Mouse (Mus musculus): ENCODE measurements at regions not wholly inside any gene's neighbourhood (a gene's known extent, or its start where the extent isn't known, plus 50 kb on each side); places are given as distances from the start of the nearest gene placed in this dataset.

GRCm38 (mm10) chr12:109539046-109539445 is 61.1 kb downstream of the Rtl1 start:
- DNase-seq, result no peak

GRCm38 (mm10) chr12:109538641-109539040 is 61.5 kb downstream of the Rtl1 start:
- peak; percentile 51 for DNase-seq

GRCm38 (mm10) chr12:109536536-109536935 is 63.6 kb downstream of the Rtl1 start:
- DNase-seq, result peak; percentile 44

DNA sequence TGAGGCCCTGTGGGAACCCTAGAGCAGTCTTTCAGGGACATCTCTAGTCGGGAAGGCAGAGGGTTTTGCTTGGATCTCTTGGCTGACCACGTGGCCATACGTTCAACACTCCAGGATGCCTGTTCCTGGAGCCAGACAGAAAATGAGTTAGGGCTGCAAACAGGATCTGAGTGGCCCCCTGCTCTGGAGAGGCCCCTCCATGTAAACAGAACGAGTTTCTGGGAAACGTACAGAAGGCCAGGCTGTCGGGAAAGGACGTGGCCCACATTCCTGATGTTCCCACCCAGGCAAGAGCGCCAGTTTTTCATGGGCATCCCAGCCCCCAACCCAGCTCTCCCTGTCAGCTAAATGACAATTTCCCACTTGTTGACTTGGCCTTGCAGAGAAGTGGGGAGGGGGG is 67.7 kb downstream of the Rtl1 start:
- no peak for DNase-seq

DNA sequence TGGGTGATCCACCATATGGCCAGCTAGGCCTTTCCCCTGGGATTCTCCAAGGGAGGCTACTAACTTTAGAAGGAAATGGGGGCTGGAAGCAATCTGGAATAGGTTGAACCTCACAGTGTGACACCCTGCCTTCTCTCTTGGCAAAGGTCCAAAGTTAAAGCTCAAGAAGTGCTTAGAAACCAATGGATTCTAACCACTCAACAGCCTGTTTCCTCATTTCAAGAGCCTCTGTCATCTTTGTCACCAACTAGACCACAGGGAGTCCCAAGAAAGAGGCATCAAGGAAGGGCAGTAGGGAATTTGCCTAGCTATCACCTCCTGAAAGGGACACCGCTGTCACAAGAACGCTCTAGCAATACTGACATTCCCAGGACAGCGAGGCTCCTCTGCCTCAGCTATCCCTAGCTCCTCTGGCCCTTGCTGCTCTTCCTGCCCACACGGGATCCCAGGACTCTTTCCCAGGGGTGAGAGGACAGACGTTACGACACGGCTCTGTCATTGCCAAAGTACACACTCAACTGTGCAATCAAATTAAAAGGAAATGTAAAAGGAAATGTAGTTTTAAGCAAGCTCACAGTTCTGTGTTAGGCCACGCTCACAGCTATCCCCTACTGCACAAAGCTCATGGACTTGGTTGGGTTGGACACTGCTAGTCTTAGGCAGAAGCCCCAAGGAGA is 68.6 kb downstream of the Rtl1 start:
- DNase-seq, result peak; percentile 45

DNA sequence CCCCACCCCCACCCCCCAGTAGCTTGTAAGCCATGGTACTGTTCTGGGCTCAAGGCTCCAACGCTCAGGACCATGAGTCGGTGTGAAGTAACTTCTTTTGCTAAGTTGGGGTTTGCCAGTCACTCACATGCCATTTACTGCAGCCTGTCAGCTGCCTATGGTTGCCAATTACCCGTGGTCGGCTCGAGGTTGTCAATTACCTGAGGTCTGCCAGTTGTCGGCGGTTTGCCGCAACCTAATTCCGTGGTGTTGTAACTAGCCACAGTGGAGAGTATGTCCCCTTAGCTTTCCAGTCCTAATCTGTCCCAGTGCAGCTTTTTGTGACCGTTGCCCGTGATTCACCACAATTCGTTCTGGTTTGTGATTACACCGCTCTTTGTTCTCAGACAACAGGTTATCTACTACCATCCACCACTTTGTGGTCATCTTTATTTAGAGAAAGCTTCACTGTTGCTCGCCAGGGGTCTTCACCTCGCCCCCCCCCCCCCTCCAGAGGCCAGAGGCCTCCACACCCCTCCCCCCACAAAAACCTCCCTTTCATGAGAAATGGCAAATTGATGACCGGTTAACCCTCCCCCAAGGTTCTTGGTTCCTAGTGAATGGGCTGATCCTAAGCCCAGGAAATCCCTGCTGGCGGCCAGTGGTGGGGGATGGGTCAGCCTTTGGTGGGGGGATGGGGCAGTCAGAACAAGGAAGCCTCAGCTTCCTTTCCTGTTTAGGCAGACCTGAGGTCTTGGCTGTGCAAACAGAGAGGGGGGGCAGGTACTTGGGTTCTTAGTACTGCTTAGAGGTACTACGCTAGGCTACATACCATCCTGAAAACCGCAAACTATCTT is 69.7 kb downstream of the Rtl1 start:
- no peak for DNase-seq

DNA sequence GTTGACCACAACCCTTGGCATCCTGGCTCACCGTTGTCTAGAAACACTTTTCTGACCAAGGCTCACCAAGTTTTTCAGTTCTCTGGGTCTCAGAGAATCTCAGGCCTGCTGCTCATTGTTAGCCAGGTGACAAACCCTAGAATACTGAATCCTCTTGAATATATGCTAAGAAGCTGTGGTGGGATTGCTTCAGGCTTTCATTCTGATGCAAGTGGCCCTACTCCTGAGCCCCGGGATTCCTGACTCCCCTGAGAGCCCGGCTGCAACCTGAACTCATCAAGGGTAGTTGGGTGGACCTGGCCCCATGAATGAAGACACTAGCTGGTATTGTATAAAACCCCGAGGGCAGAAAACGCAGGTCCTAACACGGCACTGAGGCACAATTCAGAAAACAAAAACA is 70.6 kb downstream of the Rtl1 start:
- no peak for DNase-seq

- DNase-seq, result no peak
Measured at GRCm38 (mm10) chr12:109528966-109529365, 71.2 kb downstream of the Rtl1 start.

GRCm38 (mm10) chr12:109528263-109528545 is 71.9 kb downstream of the Rtl1 start:
- DNase-seq, result peak; percentile 50

DNA sequence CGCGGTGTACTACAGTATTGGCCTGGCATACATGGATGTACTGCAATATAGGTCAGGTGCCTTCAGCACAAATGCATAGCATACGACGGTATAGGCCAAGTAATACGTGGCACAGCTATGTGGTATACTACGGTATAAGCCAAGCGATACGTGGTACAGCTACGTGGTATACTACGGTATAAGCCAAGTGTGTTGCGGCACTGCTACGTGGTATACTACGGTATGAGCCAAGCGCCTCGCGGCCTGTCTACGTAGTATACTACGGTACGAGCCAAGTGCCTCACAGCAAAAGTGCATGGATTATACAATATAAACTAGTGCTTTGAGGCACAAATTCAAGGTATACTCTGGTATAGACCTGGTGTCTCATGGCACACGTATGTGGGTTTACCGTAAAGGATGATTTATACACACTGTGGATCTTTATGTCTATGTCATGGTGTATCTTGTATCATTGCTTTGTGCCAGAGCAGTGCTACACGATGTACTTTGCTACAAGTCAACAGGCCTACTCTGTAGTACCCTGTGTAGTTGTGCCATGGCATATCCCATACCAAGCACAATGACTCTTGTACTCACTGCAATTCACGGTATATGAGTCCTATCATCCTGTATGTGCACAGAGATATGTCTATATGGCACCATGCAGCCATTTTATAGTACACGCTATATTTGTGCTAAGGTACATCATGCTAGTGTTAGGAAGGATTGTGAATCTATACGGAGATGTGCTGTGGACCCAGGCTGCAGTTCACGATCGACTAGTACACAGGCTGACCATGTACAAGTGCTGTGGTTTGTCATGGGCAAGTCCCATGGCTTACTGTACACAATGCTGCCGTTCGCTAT is 72.5 kb downstream of the Rtl1 start:
- DNase-seq, result no peak

DNA sequence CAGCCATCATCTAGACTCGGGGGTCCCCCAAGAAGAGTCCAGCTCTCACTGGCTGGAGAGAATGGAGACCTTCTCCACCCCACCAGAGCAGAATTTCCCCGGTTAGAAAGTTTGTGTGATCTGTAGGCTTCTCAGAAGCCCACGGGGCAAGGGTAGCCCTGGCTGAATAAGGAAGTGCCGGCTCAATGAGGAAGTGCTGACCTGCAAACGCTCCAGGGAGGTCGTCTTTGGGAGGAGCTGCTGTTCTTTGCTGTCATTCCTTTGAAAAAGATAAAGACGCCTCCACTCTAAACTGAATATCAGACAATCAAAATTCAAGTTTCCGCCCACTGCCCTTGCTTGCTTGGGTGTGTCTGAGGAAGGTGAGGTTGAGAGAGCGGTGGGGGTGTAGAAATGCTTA is 73.0 kb downstream of the Dlk1 start:
- no peak for DNase-seq

DNA sequence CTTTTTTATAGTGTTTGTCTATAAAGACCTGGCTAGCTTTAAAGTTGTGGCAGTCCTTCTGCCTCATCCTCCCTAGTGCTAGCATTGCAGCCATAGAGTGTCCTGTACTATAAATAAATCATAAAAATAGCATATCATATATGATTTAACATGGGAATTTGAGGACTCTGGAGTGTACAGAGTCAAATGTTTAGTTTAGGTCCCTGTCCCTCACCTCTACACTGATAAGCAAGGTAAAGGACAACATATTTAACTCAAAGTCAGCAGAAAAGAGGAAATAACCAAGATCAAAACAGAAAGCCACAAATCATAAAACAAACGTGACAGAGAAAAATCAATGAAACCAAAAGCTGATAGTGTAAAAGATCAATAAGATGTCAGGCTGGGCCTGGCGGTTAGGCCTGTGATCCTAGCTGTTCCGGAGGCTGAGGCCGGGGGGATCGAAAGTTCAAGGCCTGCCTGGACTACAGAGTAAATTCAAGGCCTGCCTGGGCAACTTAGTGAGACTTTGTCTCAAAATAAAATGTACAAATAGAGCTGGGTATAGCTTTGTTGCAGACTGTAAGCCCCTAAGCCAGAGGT is 68.7 kb downstream of the Dlk1 start:
- no peak for DNase-seq

GRCm38 (mm10) chr12:109520414-109520813 is 67.8 kb downstream of the Dlk1 start:
- no peak for DNase-seq

GRCm38 (mm10) chr12:109519838-109520237 is 67.2 kb downstream of the Dlk1 start:
- DNase-seq, result no peak

GRCm38 (mm10) chr12:109518413-109519021 is 65.9 kb downstream of the Dlk1 start:
- DNase-seq, result no peak

DNA sequence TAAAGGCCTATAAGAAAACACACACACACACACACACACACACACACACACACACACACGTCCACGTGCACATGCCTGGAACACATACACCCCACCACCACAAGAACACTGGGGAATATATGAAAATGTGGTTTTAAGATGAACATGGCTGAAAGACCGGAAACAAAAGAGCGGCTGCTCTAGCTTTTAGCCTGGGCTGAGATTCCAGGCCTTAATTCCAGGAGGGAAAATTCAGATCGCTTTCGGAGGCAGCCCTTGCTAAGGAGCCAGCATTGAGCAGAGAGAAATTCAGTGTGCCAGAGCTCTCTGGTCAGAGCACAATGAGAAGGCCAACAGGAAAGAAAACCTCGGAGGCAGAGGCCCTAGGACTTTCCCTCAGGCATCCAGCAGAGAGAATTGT is 65.1 kb downstream of the Dlk1 start:
- DNase-seq, result no peak

GRCm38 (mm10) chr12:109516961-109517360 is 64.3 kb downstream of the Dlk1 start:
- DNase-seq, result no peak

GRCm38 (mm10) chr12:109514292-109514818 is 61.7 kb downstream of the Dlk1 start:
- DNase-seq, result no peak

Data from adrenal gland, postnatal 10 days (tissue).